Mouse (Mus musculus) neural tube, embryonic 11.5 days (tissue): ENCODE measurements at regions not wholly inside any gene's neighbourhood (a gene's known extent, or its start where the extent isn't known, plus 50 kb on each side); places are given as distances from the start of the nearest gene placed in this dataset.

Source experiments
- ATAC-seq: fragments of 200-750 bp; cut with Nextera tagmentation; 2 replicates; pipeline ENCODE4 v1.8.0; 2017; ENCODE audit warnings: moderate number of reproducible peaks, mild to moderate bottlenecking, moderate TSS enrichment, moderate library complexity; ENCODE audit not compliant: insufficient read depth, low FRiP score, low TSS enrichment
- DNase-seq: peaks from one replicate; pipeline ENCODE4 v3.0.0-alpha.2; 2015; ENCODE audit warnings: low spot score
- H3K27ac ChIP-seq: fragments of 300-500 bp; sonication (generic); 2 replicates; pipeline ENCODE4 v1.5.1; 2014; ENCODE audit warnings: low read depth, mild to moderate bottlenecking, low read length
- H3K27me3 ChIP-seq: fragments of 300-500 bp; sonication (generic); 2 replicates; pipeline ENCODE4 v1.6.1; 2014; ENCODE audit warnings: mild to moderate bottlenecking, low read length, mixed read lengths; ENCODE audit not compliant: control insufficient read depth, insufficient read depth
- H3K36me3 ChIP-seq: fragments of 300-500 bp; sonication (generic); 2 replicates; pipeline ENCODE4 v1.6.1; 2014; ENCODE audit warnings: mild to moderate bottlenecking, low read length, moderate library complexity, mixed read lengths; ENCODE audit not compliant: control insufficient read depth, insufficient read depth
- H3K4me1 ChIP-seq: fragments of 300-500 bp; sonication (generic); 2 replicates; pipeline ENCODE4 v1.6.1; 2014; ENCODE audit warnings: low read length, mixed read lengths; ENCODE audit not compliant: control insufficient read depth, insufficient read depth
- H3K4me2 ChIP-seq: fragments of 300-500 bp; sonication (generic); 2 replicates; pipeline ENCODE4 v1.6.1; 2014; ENCODE audit warnings: low read depth, mild to moderate bottlenecking, moderate library complexity
- H3K4me3 ChIP-seq: fragments of 300-500 bp; sonication (generic); 2 replicates; pipeline ENCODE4 v1.5.1; 2014; ENCODE audit warnings: low read depth, low read length
- H3K9ac ChIP-seq: fragments of 300-500 bp; sonication (generic); 2 replicates; pipeline ENCODE4 v1.6.1; 2014; ENCODE audit warnings: mild to moderate bottlenecking, low read length
- H3K9me3 ChIP-seq: fragments of 300-500 bp; sonication (generic); 2 replicates; pipeline ENCODE4 v1.6.1; 2016; ENCODE audit warnings: low read length; ENCODE audit not compliant: control insufficient read depth
- WGBS: fragments of 180-500 bp; shearing (Covaris S2); extraction: QIAGEN DNeasy Blood & Tissue Kit; methylation state at CpG from one replicate; pipeline ENCODE4 v1.1.7; 2014; 5-methylcytosine and 5-hydroxymethylcytosine counted together

DNA sequence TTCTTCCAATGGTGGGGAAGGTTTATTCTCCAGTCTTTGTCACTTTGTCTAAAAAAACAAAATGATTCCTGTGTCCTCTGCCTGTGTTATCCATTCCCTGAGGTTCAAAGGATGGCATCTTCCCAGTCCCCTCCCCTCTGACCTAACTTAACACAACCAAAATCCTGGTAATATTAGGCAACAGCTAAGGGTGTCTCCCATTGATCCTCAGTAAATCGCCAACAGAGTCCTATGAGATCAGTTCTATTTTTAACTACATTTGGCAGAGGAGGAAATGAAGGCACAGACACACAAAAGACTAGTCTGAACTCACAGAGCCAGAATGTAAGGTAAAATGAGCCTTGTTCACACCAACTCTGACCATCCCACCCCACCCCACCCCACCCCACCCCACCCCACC, 228.8 kb downstream of the Sp3 start:
- Histone ChIP-seq H3K27me3 (no peaks in the 10 kb centered on the region), H3K4me3 (no peak overlapping the region), H3K36me3 (no peaks in the 10 kb centered on the region), H3K27ac (no peak overlapping the region), H3K4me2 (no peak overlapping the region), H3K4me1 (no peaks in the 10 kb centered on the region), H3K9me3 (no peaks in the 10 kb centered on the region), H3K9ac (no peak overlapping the region)
- DNase-seq (no peak), ATAC-seq (no peak)
- WGBS, result 81% methylated on average over 1 of the region's 1 CpGs

- 84% methylated on average over 4 of the region's 4 CpGs for WGBS
- Histone ChIP-seq H3K9ac (no peak overlapping the region), H3K27ac (no peak overlapping the region), H3K27me3 (no peaks in the 10 kb centered on the region), H3K4me3 (no peak overlapping the region), H3K4me1 (no peaks in the 10 kb centered on the region), H3K36me3 (no peaks in the 10 kb centered on the region), H3K9me3 (no peaks in the 10 kb centered on the region), H3K4me2 (no peak overlapping the region)
- no peak for DNase-seq
- ATAC-seq, result no peak
Measured at GRCm38 (mm10) chr2:72752624-72753176, 227.5 kb downstream of the Sp3 start.

GRCm38 (mm10) chr2:72753788-72754713, 226.2 kb downstream of the Sp3 start:
- ATAC-seq, result no peak
- H3K36me3 ChIP-seq, result no peaks in the 10 kb centered on the region
- no peaks in the 10 kb centered on the region for H3K9me3 ChIP-seq
- H3K4me3 ChIP-seq, result no peak overlapping the region
- WGBS, result 82% methylated on average over 16 of the region's 16 CpGs
- H3K27me3 ChIP-seq, result no peaks in the 10 kb centered on the region
- no peak overlapping the region for H3K9ac ChIP-seq
- no peaks in the 10 kb centered on the region for H3K4me1 ChIP-seq
- no peak overlapping the region for H3K4me2 ChIP-seq
- H3K27ac ChIP-seq, result no peak overlapping the region
- no peak for DNase-seq

DNA sequence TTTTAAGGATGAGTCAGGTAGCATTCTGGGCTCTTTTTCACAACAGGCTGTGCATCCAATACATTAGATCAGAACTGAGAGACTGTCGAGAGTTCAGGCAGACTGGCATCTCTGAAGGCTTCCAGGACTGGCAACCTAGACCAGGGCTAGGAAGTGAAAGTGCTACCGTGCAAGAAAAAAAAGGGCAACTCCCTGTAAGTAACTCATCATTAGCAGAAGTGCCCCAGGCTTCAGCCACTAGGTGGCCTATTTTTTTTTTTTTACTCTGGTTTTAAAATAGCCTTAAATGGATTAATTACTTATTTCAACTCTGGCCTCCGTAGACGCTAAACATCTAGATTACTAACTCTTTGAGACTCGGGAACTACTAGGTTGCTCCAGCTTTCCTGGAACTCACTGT, 216.8 kb downstream of the Sp3 start:
- H3K9ac ChIP-seq, result no peak overlapping the region
- H3K4me3 ChIP-seq, result no peak overlapping the region
- no peaks in the 10 kb centered on the region for H3K9me3 ChIP-seq
- H3K27me3 ChIP-seq, result no peaks in the 10 kb centered on the region
- DNase-seq (no peak), ATAC-seq (no peak)
- WGBS, result 87% methylated on average over 5 of the region's 5 CpGs
- no peak overlapping the region for H3K4me2 ChIP-seq
- H3K36me3 ChIP-seq, result no peaks in the 10 kb centered on the region
- no peak overlapping the region for H3K27ac ChIP-seq
- H3K4me1 ChIP-seq, result no peaks in the 10 kb centered on the region

DNA sequence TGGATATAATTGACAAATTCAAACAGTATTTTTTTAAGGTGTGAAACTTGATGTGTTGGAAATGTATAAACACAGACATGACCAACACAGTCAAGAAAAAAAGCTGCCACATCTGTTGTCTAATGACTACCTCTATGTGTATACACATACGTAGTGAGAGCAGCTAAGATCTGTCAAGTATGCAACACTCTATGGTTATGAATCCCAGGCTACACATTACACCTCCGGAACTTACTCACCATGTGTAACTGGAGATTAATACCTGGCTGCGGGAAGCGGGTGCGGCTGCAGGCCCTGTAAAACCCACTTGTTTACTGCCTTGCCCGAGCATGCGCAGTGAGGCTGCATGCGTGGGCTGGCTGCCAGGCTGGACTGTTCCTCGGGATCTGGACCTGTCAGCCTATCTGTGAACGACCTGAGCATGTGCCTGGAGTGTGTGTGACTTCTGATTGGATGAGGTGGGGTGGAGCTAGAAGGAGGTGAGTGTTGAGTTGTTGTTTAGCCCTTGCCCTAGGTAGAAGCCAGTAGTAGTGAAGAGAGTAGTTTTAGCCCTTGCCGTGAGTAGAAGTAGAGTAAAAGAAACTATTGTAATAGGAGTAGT, 211.1 kb downstream of the Sp3 start:
- no peak overlapping the region for H3K9ac ChIP-seq
- WGBS, result 86% methylated on average over 11 of the region's 11 CpGs
- no peaks in the 10 kb centered on the region for H3K27me3 ChIP-seq
- no peaks in the 10 kb centered on the region for H3K4me1 ChIP-seq
- no peaks in the 10 kb centered on the region for H3K9me3 ChIP-seq
- no peak overlapping the region for H3K4me3 ChIP-seq
- no peak overlapping the region for H3K27ac ChIP-seq
- ATAC-seq, result no peak
- H3K4me2 ChIP-seq, result no peak overlapping the region
- DNase-seq, result no peak
- H3K36me3 ChIP-seq, result no peaks in the 10 kb centered on the region

GRCm38 (mm10) chr2:72773401-72773800, 206.8 kb downstream of the Sp3 start:
- ATAC-seq (no peak), DNase-seq (no peak)
- Histone ChIP-seq H3K9ac (no peak overlapping the region), H3K27me3 (no peaks in the 10 kb centered on the region), H3K27ac (no peak overlapping the region), H3K4me3 (no peak overlapping the region), H3K9me3 (no peaks in the 10 kb centered on the region), H3K4me2 (no peak overlapping the region), H3K4me1 (no peaks in the 10 kb centered on the region), H3K36me3 (no peaks in the 10 kb centered on the region)
- WGBS, result 86% methylated on average over 4 of the region's 4 CpGs

GRCm38 (mm10) chr2:72777330-72777729, 202.9 kb downstream of the Sp3 start:
- Histone ChIP-seq H3K27me3 (no peaks in the 10 kb centered on the region), H3K4me2 (no peak overlapping the region), H3K36me3 (no peaks in the 10 kb centered on the region), H3K9me3 (no peaks in the 10 kb centered on the region), H3K27ac (no peak overlapping the region), H3K9ac (no peak overlapping the region), H3K4me3 (no peak overlapping the region), H3K4me1 (no peaks in the 10 kb centered on the region; the same call in 1 of the 2 replicates)
- ATAC-seq (no peak), DNase-seq (no peak)
- WGBS, result 56% methylated on average over 3 of the region's 3 CpGs

GRCm38 (mm10) chr2:72777806-72778510, 202.3 kb downstream of the Sp3 start:
- no peaks in the 10 kb centered on the region for H3K27me3 ChIP-seq
- H3K9ac ChIP-seq, result no peak overlapping the region
- ATAC-seq (no peak), DNase-seq (no peak)
- no peaks in the 10 kb centered on the region for H3K9me3 ChIP-seq
- WGBS, result 84% methylated on average over 8 of the region's 8 CpGs
- no peak overlapping the region for H3K4me3 ChIP-seq
- no peaks in the 10 kb centered on the region for H3K36me3 ChIP-seq
- no peak overlapping the region for H3K4me2 ChIP-seq
- no peaks in the 10 kb centered on the region; the same call in 1 of the 2 replicates for H3K4me1 ChIP-seq
- H3K27ac ChIP-seq, result no peak overlapping the region
